Mouse (Mus musculus): ENCODE measurements around the gene Tbc1d10c.

Tbc1d10c gene

GRCm38 (mm10) chr19:4215451-4215840 is 24.4 kb upstream of the Tbc1d10c start:
- no peak for DNase-seq (ENCODE audit: low spot score)

GRCm38 (mm10) chr19:4214771-4215450 is 23.8 kb upstream of the Tbc1d10c start:
- DNase-seq (ENCODE audit: low spot score): no peak

- DNase-seq (ENCODE audit: low spot score): peak; percentile 58
These were observed 23.1 kb upstream of the Tbc1d10c start, which contains the start of the genes Clcf1 and AC109138.7 for GRCm38 (mm10) chr19:4214071-4214770. Gene Clcf1, plus strand, starts transcription at chr19:4214238. Gene AC109138.7, plus strand, starts transcription at chr19:4214357.

GRCm38 (mm10) chr19:4213524-4213974 is 22.5 kb upstream of the Tbc1d10c start:
- DNase-seq (ENCODE audit: low spot score): no peak

GRCm38 (mm10) chr19:4211891-4212588 is 21.0 kb upstream of the Tbc1d10c start:
- DNase-seq (ENCODE audit: low spot score): no peak

- no peak for DNase-seq (ENCODE audit: low spot score)
These were observed 17.5 kb upstream of the Tbc1d10c start for GRCm38 (mm10) chr19:4208563-4208962.

- peak; percentile 72 for DNase-seq (ENCODE audit: low spot score)
These were observed 15.9 kb upstream of the Tbc1d10c start for GRCm38 (mm10) chr19:4206971-4207370.

- no peak for DNase-seq (ENCODE audit: low spot score)
These were observed 13.8 kb upstream of the Tbc1d10c start for GRCm38 (mm10) chr19:4204889-4205288.

GRCm38 (mm10) chr19:4203604-4204326 is 12.7 kb upstream of the Tbc1d10c start:
- no peak for DNase-seq (ENCODE audit: low spot score)

- no peak for DNase-seq (ENCODE audit: low spot score)
These were observed 12.1 kb upstream of the Tbc1d10c start for GRCm38 (mm10) chr19:4203148-4203547.

- no peak for DNase-seq (ENCODE audit: low spot score)
These were observed 11.1 kb upstream of the Tbc1d10c start for GRCm38 (mm10) chr19:4202149-4202548.

- peak; percentile 91 for DNase-seq (ENCODE audit: low spot score)
These were observed 10.3 kb upstream of the Tbc1d10c start, which contains the start of gene Rad9a for GRCm38 (mm10) chr19:4201291-4201909. Gene Rad9a, minus strand, starts transcription at chr19:4201662.

GRCm38 (mm10) chr19:4197180-4197579 is 6.1 kb upstream of the Tbc1d10c start:
- DNase-seq (ENCODE audit: low spot score): no peak

- no peak for DNase-seq (ENCODE audit: low spot score)
These were observed 5.5 kb upstream of the Tbc1d10c start for GRCm38 (mm10) chr19:4196548-4196947.

GRCm38 (mm10) chr19:4196048-4196447 is 5.0 kb upstream of the Tbc1d10c start:
- no peak for DNase-seq (ENCODE audit: low spot score)

GRCm38 (mm10) chr19:4194776-4195650 is 3.9 kb upstream of the Tbc1d10c start:
- no peak for DNase-seq (ENCODE audit: low spot score)

GRCm38 (mm10) chr19:4194021-4194724 is 3.1 kb upstream of the Tbc1d10c start:
- no peak for DNase-seq (ENCODE audit: low spot score)

- DNase-seq (ENCODE audit: low spot score): no peak
These were observed 2.0 kb upstream of the Tbc1d10c start for GRCm38 (mm10) chr19:4193129-4193528.

- no peak for DNase-seq (ENCODE audit: low spot score)
These were observed 1.3 kb upstream of the Tbc1d10c start for GRCm38 (mm10) chr19:4192251-4192985.

Data from ovary, postnatal 36 days (tissue).